ENCODE assay signal across 27 mouse cellular contexts in genomic region chr16:37929006-37929405, GRCm38 (mm10). TPM values are rescaled to one million over a fixed set of nuclear protein-coding genes. Genes with fewer than 3 reads are reported as not detected.
DNase-seq lines count a peak whose midpoint lies in the region; ATAC-seq and TF ChIP-seq lines count a peak whose summit lies in the region.
"Had no signal": no experiment of that assay in that cellular context is flagged by ENCODE, and none has a peak within 500 bp of the region (broad histone marks: within the 10 kb centered on the region; RNA-seq: fewer than 3 reads in every experiment).

No protein-coding gene starts in this region.

- no peaks in the 10 kb centered on the region for H3K9me3 ChIP-seq in limb, embryonic 15.5 days
- H3K9me3 ChIP-seq in limb, embryonic 10.5 days (replicated peaks) = no peaks in the 10 kb centered on the region
- H3K9me3 ChIP-seq: hindbrain, embryonic 12.5 days; liver, embryonic 15.5 days; neural tube, embryonic 13.5 days had no signal

- H3K9ac ChIP-seq in limb, embryonic 15.5 days = no peak overlapping the region
- H3K9ac ChIP-seq: heart, embryonic 13.5 days; hindbrain, embryonic 12.5 days; liver, embryonic 15.5 days; neural tube, embryonic 13.5 days had no signal

- no peaks in the 10 kb centered on the region for H3K36me3 ChIP-seq in limb, embryonic 15.5 days
- no peaks in the 10 kb centered on the region for H3K36me3 ChIP-seq in limb, embryonic 10.5 days
- H3K36me3 ChIP-seq: heart, embryonic 13.5 days; liver, embryonic 15.5 days; midbrain, embryonic 10.5 days; neural tube, embryonic 13.5 days had no signal

- peak overlapping the region; percentile 55; the same call in 1 of the 2 replicates for H3K27ac ChIP-seq in limb, embryonic 15.5 days
- H3K27ac ChIP-seq in limb, embryonic 10.5 days = no peak overlapping the region
- H3K27ac ChIP-seq in embryonic fibroblast, embryonic 13.5 days (ENCODE audit: insufficient read depth, low read length) = peak overlapping the region; percentile 73
- H3K27ac ChIP-seq: heart, embryonic 13.5 days; hindbrain, embryonic 12.5 days; liver, embryonic 15.5 days; midbrain, embryonic 10.5 days; neural tube, embryonic 13.5 days had no signal

- TF ChIP-seq CTCF in embryonic fibroblast, embryonic 13.5 days (IDR thresholded peaks at IDR 0.05; ENCODE audit: borderline replicate concordance, insufficient read depth, low read length) = no peak

- H3K4me1 ChIP-seq in limb, embryonic 15.5 days = no peaks in the 10 kb centered on the region; the same call in 1 of the 2 replicates
- no peaks in the 10 kb centered on the region for H3K4me1 ChIP-seq in limb, embryonic 10.5 days
- peaks cover 3% of the 10 kb centered on the region; the same call in 1 of the 2 replicates for H3K4me1 ChIP-seq in embryonic fibroblast, embryonic 13.5 days (ENCODE audit: control insufficient read depth, insufficient read depth, low read length)
- H3K4me1 ChIP-seq: liver, embryonic 15.5 days had no signal

- 45% methylated on average over 2 of the region's 2 CpGs for WGBS in limb, embryonic 15.5 days
- 90% methylated on average over 2 of the region's 2 CpGs for WGBS in limb, embryonic 10.5 days

- no peaks in the 10 kb centered on the region for H3K27me3 ChIP-seq in limb, embryonic 15.5 days
- no peaks in the 10 kb centered on the region for H3K27me3 ChIP-seq in limb, embryonic 10.5 days (ENCODE audit: low read depth, poor library complexity, severe bottlenecking)
- H3K27me3 ChIP-seq: heart, embryonic 13.5 days; hindbrain, embryonic 12.5 days; liver, embryonic 15.5 days; neural tube, embryonic 13.5 days had no signal

- H3K4me3 ChIP-seq in limb, embryonic 15.5 days = no peak overlapping the region
- no peak overlapping the region for H3K4me3 ChIP-seq in limb, embryonic 10.5 days
- H3K4me3 ChIP-seq in embryonic fibroblast, embryonic 13.5 days (ENCODE audit: insufficient read depth, low read length) = no peak overlapping the region
- H3K4me3 ChIP-seq: erythroblast, embryonic 14.5 days; heart, embryonic 13.5 days; hindbrain, embryonic 12.5 days; liver, embryonic 15.5 days; midbrain, embryonic 10.5 days; myocyte; neural tube, embryonic 13.5 days had no signal

- no peak for ATAC-seq in limb, embryonic 15.5 days (ENCODE audit: insufficient number of reproducible peaks, low FRiP score, low TSS enrichment, low read depth)
- ATAC-seq: intestine, postnatal 0 days; lung, postnatal 0 days; midbrain, embryonic 16.5 days had no signal

- no peak overlapping the region for H3K4me2 ChIP-seq in limb, embryonic 15.5 days
- H3K4me2 ChIP-seq: heart, embryonic 13.5 days; hindbrain, embryonic 12.5 days; liver, embryonic 15.5 days; neural tube, embryonic 13.5 days had no signal

- TF ChIP-seq POLR2A in embryonic fibroblast, embryonic 13.5 days (IDR thresholded peaks at IDR 0.05; ENCODE audit: low read depth, low read length) = no peak

- DNase-seq in limb, embryonic 10.5 days (ENCODE audit: low spot score) = no peak
- peak; percentile 7 for DNase-seq in ZHBTc4 (ENCODE audit: low read depth, low spot score)
- no peak for DNase-seq in spleen, postnatal 10 days (ENCODE audit: low spot score in 2 of 2)
- DNase-seq in cerebellum, adult 8-10 months = no peak
- DNase-seq in kidney, postnatal 10 days = no peak
- DNase-seq: adrenal gland, adult 2 months; cerebellum, adult 9-11 months; gastrocnemius, postnatal 25 days; heart, adult 18-20 months; heart, postnatal 14 days; kidney, postnatal 36 days; layer of hippocampus, postnatal 36 days; right cerebral cortex, adult 18-20 months; thymus, adult 18-20 months; thymus, postnatal 36 days had no signal

RNA-seq across cellular contexts. Expression of gene Gpr156, which starts 12.7 kb away (rescaled TPM):
- 0.38 and 0.47 TPM in 2 replicates for polyA plus RNA-seq in limb, embryonic 15.5 days (2015; fragmentation: Nextera tagmentation; extraction: Ambion mirVana)
- polyA plus RNA-seq in limb, embryonic 10.5 days (2016; fragmentation: Nextera tagmentation; extraction: Ambion mirVana) = 0.55 and 0.86 TPM in 2 replicates
- polyA plus RNA-seq in embryonic fibroblast, embryonic 13.5 days (2011; ENCODE audit: insufficient read length, low read depth, missing spikeins) = 0.13 and 0.30 TPM in 2 replicates
- polyA plus RNA-seq: erythroblast, embryonic 14.5 days; liver, embryonic 15.5 days had no signal
